Mouse (Mus musculus) embryo, embryonic 10 days (tissue): ENCODE results near the gene Kif3c.
"Not testable (repeated sequence)": the region's sequence is repeated elsewhere in the genome, so short reads cannot be mapped to it uniquely, and the experiment has no call there.

Experiments
- DNase-seq: peaks from one replicate; pipeline ENCODE4 v3.0.0-alpha.2; 2015; ENCODE audit warnings: low spot score

Gene Kif3c

GRCm38 (mm10) chr12:3370979-3371925, 6.3 kb downstream of the Kif3c start:
- peak; percentile 17 for DNase-seq

- DNase-seq = no peak
Observed at GRCm38 (mm10) chr12:3371991-3372390, 7.1 kb downstream of the Kif3c start.

- DNase-seq = no peak
Observed at GRCm38 (mm10) chr12:3373566-3373965, 8.6 kb downstream of the Kif3c start.

GRCm38 (mm10) chr12:3374552-3374951, 9.6 kb downstream of the Kif3c start:
- no peak for DNase-seq

GRCm38 (mm10) chr12:3377190-3377589, 12.3 kb downstream of the Kif3c start:
- peak; percentile 21 for DNase-seq

GRCm38 (mm10) chr12:3377755-3378154, 12.8 kb downstream of the Kif3c start:
- no peak for DNase-seq

GRCm38 (mm10) chr12:3384860-3385259, 19.9 kb downstream of the Kif3c start:
- DNase-seq = no peak

- no peak for DNase-seq
Observed at GRCm38 (mm10) chr12:3385271-3385670, 20.3 kb downstream of the Kif3c start.

GRCm38 (mm10) chr12:3385940-3386339, 21.0 kb downstream of the Kif3c start:
- DNase-seq = no peak

- DNase-seq = no peak
Observed at GRCm38 (mm10) chr12:3387891-3388290, 23.0 kb downstream of the Kif3c start.

- DNase-seq = no peak
Observed at GRCm38 (mm10) chr12:3389394-3389793, 24.5 kb downstream of the Kif3c start.

GRCm38 (mm10) chr12:3390071-3390470, 25.1 kb downstream of the Kif3c start:
- no peak for DNase-seq

- DNase-seq = peak; percentile 93
Observed at GRCm38 (mm10) chr12:3390577-3391262, 25.8 kb downstream of the Kif3c start.

GRCm38 (mm10) chr12:3391276-3391675, 26.3 kb downstream of the Kif3c start:
- no peak for DNase-seq

GRCm38 (mm10) chr12:3393140-3393539, 28.2 kb downstream of the Kif3c start:
- DNase-seq = no peak

GRCm38 (mm10) chr12:3396931-3397330, 32.0 kb downstream of the Kif3c start:
- no peak for DNase-seq

- not testable (repeated sequence) for DNase-seq
Observed at GRCm38 (mm10) chr12:3405662-3406061, 40.7 kb downstream of the Kif3c start.

- no peak for DNase-seq
Observed at GRCm38 (mm10) chr12:3406585-3406984, 41.7 kb downstream of the Kif3c start.

- no peak for DNase-seq
Observed at GRCm38 (mm10) chr12:3414956-3415355, 50.0 kb downstream of the Kif3c start.

GRCm38 (mm10) chr12:3418761-3419160, 53.8 kb downstream of the Kif3c start:
- no peak for DNase-seq

GRCm38 (mm10) chr12:3420519-3420918, 55.6 kb downstream of the Kif3c start:
- DNase-seq = no peak

GRCm38 (mm10) chr12:3422786-3423185, 57.9 kb downstream of the Kif3c start:
- no peak for DNase-seq

GRCm38 (mm10) chr12:3424179-3424578, 59.2 kb downstream of the Kif3c start:
- no peak for DNase-seq
